Comparison of ENCODE assay signal across 17 mouse cellular contexts in genomic region chr7:46483050-46483449, GRCm38 (mm10).
DNase-seq lines count a peak whose midpoint lies in the region; ATAC-seq and TF ChIP-seq lines count a peak whose summit lies in the region.
"Had no signal": no experiment of that assay in that cellular context is flagged by ENCODE, and none has a peak within 500 bp of the region (broad histone marks: within the 10 kb centered on the region; RNA-seq: fewer than 3 reads in every experiment).

No protein-coding gene starts in this region.

- no peak for TF ChIP-seq CTCF in lung, adult 2 months (IDR thresholded peaks at IDR 0.05; ENCODE audit: insufficient read depth, low read length)

- no peak overlapping the region for H3K4me2 ChIP-seq in heart, embryonic 13.5 days
- H3K4me2 ChIP-seq in midbrain, embryonic 14.5 days (ENCODE audit: low read length), result no peak overlapping the region
- H3K4me2 ChIP-seq: forebrain, embryonic 13.5 days; heart, embryonic 11.5 days; limb, embryonic 15.5 days had no signal

- H3K27ac ChIP-seq in heart, embryonic 13.5 days (replicated peaks), result peak overlapping the region; percentile 79; the same call in 1 of the 2 replicates
- peak overlapping the region; percentile 13; the same call in 1 of the 2 replicates for H3K27ac ChIP-seq in midbrain, embryonic 14.5 days (replicated peaks; ENCODE audit: low read depth, low read length)
- H3K27ac ChIP-seq: forebrain, embryonic 13.5 days; limb, embryonic 15.5 days had no signal

- DNase-seq in heart, postnatal 4 days, result no peak
- peak; percentile 24 for DNase-seq in retina, postnatal 1 day
- DNase-seq in retina, embryonic 14.5 days (ENCODE audit: low spot score), result no peak
- no peak for DNase-seq in midbrain, embryonic 14.5 days
- no peak for DNase-seq in left cerebral cortex, adult 11 months (ENCODE audit: low spot score)
- no peak for DNase-seq in lung, adult 2 months
- DNase-seq: cerebellum, adult 9-10 months; kidney, adult 11 months; kidney, postnatal 10 days; liver, postnatal 0 days; thymus, postnatal 14 days had no signal

- H3K4me3 ChIP-seq in heart, embryonic 13.5 days, result no peak overlapping the region
- no peak overlapping the region for H3K4me3 ChIP-seq in midbrain, embryonic 14.5 days (replicated peaks; ENCODE audit: low read depth, low read length)
- no peak overlapping the region for H3K4me3 ChIP-seq in lung, adult 2 months (replicated peaks; ENCODE audit: extremely low read depth, low read depth, low read length)
- H3K4me3 ChIP-seq: forebrain, embryonic 13.5 days; limb, embryonic 15.5 days had no signal

- H3K9me3 ChIP-seq in heart, embryonic 13.5 days, result no peaks in the 10 kb centered on the region
- H3K9me3 ChIP-seq in midbrain, embryonic 14.5 days (ENCODE audit: control insufficient read depth, low read length), result no peaks in the 10 kb centered on the region
- H3K9me3 ChIP-seq: forebrain, embryonic 13.5 days; limb, embryonic 15.5 days had no signal

- 55% methylated on average over 10 of the region's 10 CpGs for WGBS in heart, embryonic 13.5 days
- 71% methylated on average over 10 of the region's 10 CpGs for WGBS in midbrain, embryonic 14.5 days
- WGBS in lung, adult 2 months, result 85% methylated on average over 10 of the region's 10 CpGs

- ATAC-seq in heart, embryonic 13.5 days (ENCODE audit: extremely low read depth, insufficient number of reproducible peaks, low FRiP score, low TSS enrichment), result no peak
- no peak for ATAC-seq in midbrain, embryonic 14.5 days (ENCODE audit: low FRiP score, low TSS enrichment)
- ATAC-seq: activated CD4-positive, CD25-positive, alpha-beta regulatory T cell, adult 4 months; forebrain, embryonic 13.5 days; liver, postnatal 0 days had no signal

- H3K4me1 ChIP-seq in heart, embryonic 13.5 days, result peaks cover 29% of the 10 kb centered on the region
- H3K4me1 ChIP-seq in midbrain, embryonic 14.5 days (ENCODE audit: control insufficient read depth, insufficient read depth, low read length), result peaks cover 7% of the 10 kb centered on the region; the same call in 1 of the 2 replicates
- H3K4me1 ChIP-seq in lung, adult 2 months (ENCODE audit: control insufficient read depth, insufficient read depth, low read length), result 0 out of 2 replicates have a peak, but pooled peaks cover 3% of the 10 kb centered on the region
- H3K4me1 ChIP-seq: forebrain, embryonic 13.5 days had no signal

- no peaks in the 10 kb centered on the region for H3K27me3 ChIP-seq in heart, embryonic 13.5 days (replicated peaks)
- no peaks in the 10 kb centered on the region for H3K27me3 ChIP-seq in midbrain, embryonic 14.5 days (ENCODE audit: control insufficient read depth, insufficient read depth, low read length)
- H3K27me3 ChIP-seq: forebrain, embryonic 13.5 days; limb, embryonic 15.5 days; Patski had no signal

- H3K36me3 ChIP-seq in heart, embryonic 13.5 days, result no peaks in the 10 kb centered on the region
- no peaks in the 10 kb centered on the region for H3K36me3 ChIP-seq in midbrain, embryonic 14.5 days (ENCODE audit: control insufficient read depth, insufficient read depth, low read length)
- H3K36me3 ChIP-seq: limb, embryonic 15.5 days had no signal

- H3K9ac ChIP-seq in heart, embryonic 13.5 days, result no peak overlapping the region
- no peak overlapping the region for H3K9ac ChIP-seq in midbrain, embryonic 14.5 days (replicated peaks; ENCODE audit: low read length)
- H3K9ac ChIP-seq: forebrain, embryonic 13.5 days; limb, embryonic 15.5 days; liver, postnatal 0 days had no signal

- TF ChIP-seq POLR2A in lung, adult 2 months (IDR thresholded peaks at IDR 0.05; ENCODE audit: borderline replicate concordance, extremely low read depth, low read depth, low read length), result no peak
